Mouse (Mus musculus): ENCODE results near the gene Tcl1b4. TPM values are rescaled to one million over a fixed set of nuclear protein-coding genes. Genes with fewer than 3 reads are reported as not detected.

Tcl1b4 gene
- polyA plus RNA-seq, 1 experiment from 2014 or later, result not detected

DNA sequence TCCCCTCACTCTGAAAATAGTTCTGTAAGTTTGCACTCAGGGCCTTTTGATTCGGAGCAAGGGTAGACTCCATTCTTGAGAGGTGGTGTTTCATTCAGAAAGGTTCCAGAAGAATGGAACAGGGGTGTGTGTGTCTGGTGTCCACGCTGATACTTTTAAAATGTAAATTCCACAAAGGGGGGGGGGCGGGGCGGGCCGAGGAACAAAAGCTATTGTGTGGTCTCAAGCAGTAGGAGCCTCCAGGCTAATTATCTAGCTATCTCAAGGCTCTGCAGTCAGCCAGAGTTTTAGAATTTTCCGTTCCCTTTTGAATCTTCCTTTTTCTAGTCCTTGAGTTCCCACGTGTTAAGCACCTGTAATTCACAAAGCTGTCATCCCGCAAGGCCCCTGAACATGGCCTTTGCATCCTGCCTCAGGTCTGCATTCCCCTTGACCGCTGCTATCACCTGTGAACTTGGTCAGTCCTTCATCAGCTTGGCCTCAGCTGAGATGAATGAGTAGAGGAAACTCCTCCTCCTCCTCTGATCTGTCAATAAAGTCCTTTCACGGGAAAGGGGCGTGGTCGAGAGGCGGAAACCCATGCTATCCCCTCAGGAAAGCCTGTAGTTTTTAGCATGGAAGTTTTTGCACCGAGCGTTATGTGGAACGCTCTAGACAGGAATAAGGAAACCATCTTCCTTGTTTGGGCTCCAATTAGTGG lies 23.0 kb downstream of the Tcl1b4 start:
- Histone ChIP-seq H3K9me3 (replicated peaks; ENCODE audit: control insufficient read depth, low read length) (no peaks in the 10 kb centered on the region), H3K4me1 (ENCODE audit: control insufficient read depth, insufficient read depth, low read length) (no peaks in the 10 kb centered on the region), H3K27me3 (ENCODE audit: control insufficient read depth, insufficient read depth, low read length) (no peaks in the 10 kb centered on the region), H3K27ac (ENCODE audit: low read depth, low read length) (no peak overlapping the region), H3K4me3 (ENCODE audit: low read depth, low read length) (no peak overlapping the region), H3K9ac (ENCODE audit: low read depth, low read length) (no peak overlapping the region), H3K4me2 (no peak overlapping the region), H3K36me3 (ENCODE audit: control insufficient read depth, insufficient read depth, low read length) (no peaks in the 10 kb centered on the region)
- ATAC-seq (replicated peaks; ENCODE audit: insufficient number of reproducible peaks, low FRiP score, low TSS enrichment), result no peak
- WGBS (ENCODE audit: insufficient replicate concordance), result 61% methylated on average over 16 of the region's 16 CpGs

DNA sequence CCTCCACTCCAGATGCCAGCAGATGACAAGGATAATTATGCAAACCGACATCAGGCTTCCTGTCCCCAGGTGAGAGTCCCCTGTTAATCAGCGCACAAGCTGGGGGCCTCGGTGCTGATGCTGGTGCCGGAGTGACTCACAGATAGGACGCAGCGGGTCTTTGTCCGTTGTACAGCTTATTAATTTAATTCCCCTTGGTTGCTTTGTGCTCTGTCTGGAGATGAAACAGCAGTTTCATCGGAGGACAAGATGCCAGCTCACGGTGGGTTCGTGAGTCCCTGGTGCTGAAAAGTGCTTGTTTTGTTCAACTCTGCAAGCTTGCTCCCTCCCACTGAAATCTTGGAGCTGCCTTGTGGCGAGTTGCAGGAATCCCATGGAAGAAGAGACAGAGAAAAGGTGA lies 32.6 kb downstream of the Tcl1b4 start:
- H3K27me3 ChIP-seq (ENCODE audit: control insufficient read depth, insufficient read depth, low read length), result no peaks in the 10 kb centered on the region
- H3K4me2 ChIP-seq, result no peak overlapping the region
- no peaks in the 10 kb centered on the region for H3K9me3 ChIP-seq (replicated peaks; ENCODE audit: control insufficient read depth, low read length)
- WGBS (ENCODE audit: insufficient replicate concordance), result 67% methylated on average over 11 of the region's 11 CpGs
- no peaks in the 10 kb centered on the region for H3K36me3 ChIP-seq (ENCODE audit: control insufficient read depth, insufficient read depth, low read length)
- no peak overlapping the region for H3K27ac ChIP-seq (ENCODE audit: low read depth, low read length)
- no peak for ATAC-seq (replicated peaks; ENCODE audit: insufficient number of reproducible peaks, low FRiP score, low TSS enrichment)
- H3K4me3 ChIP-seq (ENCODE audit: low read depth, low read length), result no peak overlapping the region
- no peaks in the 10 kb centered on the region for H3K4me1 ChIP-seq (ENCODE audit: control insufficient read depth, insufficient read depth, low read length)
- H3K9ac ChIP-seq (ENCODE audit: low read depth, low read length), result no peak overlapping the region

DNA sequence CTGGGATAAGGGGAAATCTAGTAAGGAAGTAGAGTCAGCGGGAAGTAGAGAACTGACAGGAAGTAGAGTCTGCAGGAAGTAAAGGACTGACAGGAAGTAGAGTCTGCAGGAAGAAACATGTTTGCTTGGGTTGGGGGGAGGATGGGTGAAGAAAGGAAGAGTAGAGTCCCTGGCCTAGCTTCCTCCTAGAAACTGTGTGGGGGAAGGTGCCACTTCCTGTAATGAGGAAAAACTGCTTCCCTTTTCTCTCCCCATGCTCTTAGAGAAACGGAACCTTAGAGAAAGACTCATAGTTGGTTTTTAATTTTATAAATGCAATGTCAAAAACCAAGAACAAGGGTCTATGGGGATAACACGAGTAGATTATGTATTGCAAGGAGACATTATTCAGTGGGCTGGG lies 33.3 kb downstream of the Tcl1b4 start:
- H3K4me3 ChIP-seq (ENCODE audit: low read depth, low read length), result no peak overlapping the region
- H3K9ac ChIP-seq (ENCODE audit: low read depth, low read length), result no peak overlapping the region
- no peaks in the 10 kb centered on the region for H3K27me3 ChIP-seq (ENCODE audit: control insufficient read depth, insufficient read depth, low read length)
- H3K9me3 ChIP-seq (replicated peaks; ENCODE audit: control insufficient read depth, low read length), result no peaks in the 10 kb centered on the region
- no peak overlapping the region for H3K4me2 ChIP-seq
- no peaks in the 10 kb centered on the region for H3K4me1 ChIP-seq (ENCODE audit: control insufficient read depth, insufficient read depth, low read length)
- WGBS (ENCODE audit: insufficient replicate concordance), result 71% methylated on average over 3 of the region's 3 CpGs
- H3K36me3 ChIP-seq (ENCODE audit: control insufficient read depth, insufficient read depth, low read length), result no peaks in the 10 kb centered on the region
- ATAC-seq (replicated peaks; ENCODE audit: insufficient number of reproducible peaks, low FRiP score, low TSS enrichment), result no peak
- no peak overlapping the region for H3K27ac ChIP-seq (ENCODE audit: low read depth, low read length)

DNA sequence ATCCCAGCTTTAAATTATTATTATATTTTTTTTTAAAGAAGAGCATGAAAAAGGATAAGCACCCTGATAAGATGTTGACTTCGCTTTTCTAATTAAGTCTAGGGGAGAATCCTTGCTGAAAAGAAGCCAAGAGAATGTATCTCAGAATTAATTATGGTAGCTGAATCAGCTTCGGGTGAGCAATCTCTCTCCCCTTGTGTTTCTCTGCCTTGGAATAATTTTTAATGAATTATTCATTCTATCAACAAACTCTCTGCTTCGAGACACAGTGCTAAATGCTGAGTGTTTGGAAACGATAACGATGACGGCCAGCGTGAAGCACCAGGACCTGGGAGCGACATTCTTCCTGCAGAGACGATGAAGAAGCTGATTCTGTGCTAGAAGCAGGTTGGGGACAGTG lies 37.3 kb downstream of the Tcl1b4 start:
- Histone ChIP-seq H3K27me3 (ENCODE audit: control insufficient read depth, insufficient read depth, low read length) (no peaks in the 10 kb centered on the region), H3K4me2 (no peak overlapping the region), H3K36me3 (ENCODE audit: control insufficient read depth, insufficient read depth, low read length) (no peaks in the 10 kb centered on the region), H3K4me1 (ENCODE audit: control insufficient read depth, insufficient read depth, low read length) (no peaks in the 10 kb centered on the region), H3K9me3 (replicated peaks; ENCODE audit: control insufficient read depth, low read length) (no peaks in the 10 kb centered on the region), H3K4me3 (ENCODE audit: low read depth, low read length) (no peak overlapping the region), H3K27ac (ENCODE audit: low read depth, low read length) (no peak overlapping the region), H3K9ac (ENCODE audit: low read depth, low read length) (no peak overlapping the region)
- ATAC-seq (replicated peaks; ENCODE audit: insufficient number of reproducible peaks, low FRiP score, low TSS enrichment), result no peak
- 77% methylated on average over 9 of the region's 9 CpGs for WGBS (ENCODE audit: insufficient replicate concordance)

DNA sequence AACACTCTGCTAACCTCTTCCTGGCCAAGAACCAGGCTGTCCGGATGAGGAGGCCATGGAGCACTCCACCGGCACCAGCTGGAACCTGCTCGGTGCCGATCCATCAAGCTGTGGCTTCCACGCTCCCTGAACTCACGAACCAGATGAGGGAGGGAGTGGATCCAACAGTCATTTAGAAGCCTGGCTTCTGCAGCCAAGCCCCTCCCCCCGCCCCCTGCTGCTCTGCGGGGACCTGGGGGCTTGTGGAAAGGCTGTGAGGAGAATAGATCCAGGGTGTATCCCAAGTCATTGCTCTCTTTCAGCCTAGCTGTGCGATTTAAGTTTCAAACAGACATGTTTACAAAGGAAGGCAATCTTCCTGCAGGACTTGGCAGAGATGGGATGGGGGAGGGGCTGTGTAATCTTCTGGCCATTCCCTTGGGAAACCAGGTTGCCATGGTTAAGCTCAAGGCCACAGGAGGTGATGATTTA lies 47.0 kb downstream of the Tcl1b4 start:
- H3K27ac ChIP-seq (ENCODE audit: low read depth, low read length), result no peak overlapping the region
- H3K4me3 ChIP-seq (ENCODE audit: low read depth, low read length), result no peak overlapping the region
- H3K9me3 ChIP-seq (replicated peaks; ENCODE audit: control insufficient read depth, low read length), result no peaks in the 10 kb centered on the region
- 13% methylated on average over 9 of the region's 9 CpGs for WGBS (ENCODE audit: insufficient replicate concordance)
- H3K9ac ChIP-seq (ENCODE audit: low read depth, low read length), result no peak overlapping the region
- H3K36me3 ChIP-seq (ENCODE audit: control insufficient read depth, insufficient read depth, low read length), result no peaks in the 10 kb centered on the region
- peak overlapping the region; percentile 47 for H3K4me2 ChIP-seq
- peaks cover 4% of the 10 kb centered on the region; the same call in 1 of the 2 replicates for H3K4me1 ChIP-seq (ENCODE audit: control insufficient read depth, insufficient read depth, low read length)
- ATAC-seq (replicated peaks; ENCODE audit: insufficient number of reproducible peaks, low FRiP score, low TSS enrichment), result no peak
- H3K27me3 ChIP-seq (ENCODE audit: control insufficient read depth, insufficient read depth, low read length), result no peaks in the 10 kb centered on the region; the same call in none of the 2 replicates

DNA sequence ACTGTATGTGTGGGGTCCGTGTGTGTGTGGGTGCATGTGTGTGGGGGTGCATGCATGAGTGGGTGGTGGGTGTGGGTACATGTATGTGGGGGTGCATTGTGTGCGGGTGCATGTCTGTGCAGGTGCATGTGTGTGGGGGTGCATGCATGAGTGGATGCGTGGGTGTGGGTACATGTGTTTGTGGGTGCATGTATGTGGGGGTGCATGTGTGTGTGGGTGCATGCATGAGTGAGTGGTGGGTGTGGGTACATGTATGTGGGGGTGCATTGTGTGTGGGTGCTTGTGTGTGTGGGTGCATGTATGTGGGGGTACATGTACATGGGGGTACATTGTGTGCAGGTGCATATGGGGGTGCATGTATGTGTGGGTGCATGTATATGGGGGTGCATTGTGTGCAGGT lies 52.0 kb downstream of the Tcl1b4 start:
- WGBS (ENCODE audit: insufficient replicate concordance), result 79% methylated on average over 3 of the region's 3 CpGs
- H3K4me3 ChIP-seq (ENCODE audit: low read depth, low read length), result no peak overlapping the region
- no peak for ATAC-seq (replicated peaks; ENCODE audit: insufficient number of reproducible peaks, low FRiP score, low TSS enrichment)

More for the DNA sequence above, 52.0 kb downstream of the Tcl1b4 start:
- Histone ChIP-seq H3K9me3 (replicated peaks; ENCODE audit: control insufficient read depth, low read length) (no peaks in the 10 kb centered on the region), H3K4me2 (no peak overlapping the region), H3K9ac (ENCODE audit: low read depth, low read length) (no peak overlapping the region), H3K27me3 (ENCODE audit: control insufficient read depth, insufficient read depth, low read length) (no peaks in the 10 kb centered on the region; the same call in 1 of the 2 replicates), H3K4me1 (ENCODE audit: control insufficient read depth, insufficient read depth, low read length) (peaks cover 2% of the 10 kb centered on the region; the same call in 1 of the 2 replicates), H3K27ac (ENCODE audit: low read depth, low read length) (no peak overlapping the region), H3K36me3 (ENCODE audit: control insufficient read depth, insufficient read depth, low read length) (no peaks in the 10 kb centered on the region)

Other genes with a start within 250 kb of the Tcl1b4 start
- 0.10 and 0.42 TPM in 2 replicates for gene Syne3, start 192.1 kb upstream of the Tcl1b4 start, polyA plus RNA-seq (2014; fragmentation: Nextera tagmentation; extraction: Ambion mirVana)
- gene Glrx5, start 169.3 kb upstream of the Tcl1b4 start, polyA plus RNA-seq (2014; fragmentation: Nextera tagmentation; extraction: Ambion mirVana), result 214 and 254 TPM in 2 replicates
- gene Tcl1b2, start 55.9 kb upstream of the Tcl1b4 start, polyA plus RNA-seq (2014; fragmentation: Nextera tagmentation; extraction: Ambion mirVana), result not detected in 2 replicates
- not detected in 2 replicates for gene Tcl1b1, start 42.3 kb upstream of the Tcl1b4 start, polyA plus RNA-seq (2014; fragmentation: Nextera tagmentation; extraction: Ambion mirVana)
- gene Tcl1b5, start 25.6 kb upstream of the Tcl1b4 start, polyA plus RNA-seq (2014; fragmentation: Nextera tagmentation; extraction: Ambion mirVana), result not detected in 2 replicates
- gene Tcl1b3, start 10.9 kb upstream of the Tcl1b4 start, polyA plus RNA-seq (2014; fragmentation: Nextera tagmentation; extraction: Ambion mirVana), result not detected in 2 replicates
- not detected in 2 replicates for gene Tcl1, start 20.8 kb downstream of the Tcl1b4 start, polyA plus RNA-seq (2014; fragmentation: Nextera tagmentation; extraction: Ambion mirVana)
- 0.14 TPM in 1 of 2 replicates, not detected in the other for gene Tunar, start 131.9 kb downstream of the Tcl1b4 start, polyA plus RNA-seq (2014; fragmentation: Nextera tagmentation; extraction: Ambion mirVana)

Measured in heart, embryonic 11.5 days (tissue).